Mouse (Mus musculus) ES-E14 (cell line): ENCODE data around the gene Magi2. TPM values are rescaled to one million over a fixed set of nuclear protein-coding genes. Genes with fewer than 3 reads are reported as not detected.

Experiments used
- DNase-seq: peaks from one replicate; pipeline ENCODE4 v3.0.0-alpha.2; 2013; ENCODE audit warnings: low read depth, low spot score
- H3K27ac ChIP-seq: 2 replicates; pipeline ENCODE4 v1.5.1; 2012; ENCODE audit warnings: low read depth, mild to moderate bottlenecking, low read length, moderate library complexity, mixed read lengths; ENCODE audit not compliant: poor library complexity, insufficient read depth, severe bottlenecking
- H3K36me3 ChIP-seq: 2 replicates; pipeline ENCODE4 v1.6.1; 2012; ENCODE audit warnings: mild to moderate bottlenecking, low read length, moderate library complexity, mixed read lengths; ENCODE audit not compliant: control insufficient read depth, poor library complexity, insufficient read depth, severe bottlenecking
- H3K4me1 ChIP-seq, 2 experiments: fragments of 150-350 bp in 1 of 2; sonication (generic) in 1 of 2; 2 replicates each; pipeline ENCODE4 v1.6.1; 2012; ENCODE audit warnings: low read length in 2 of 2, mild to moderate bottlenecking in 1 of 2, mixed read lengths in 1 of 2; ENCODE audit not compliant: control insufficient read depth in 2 of 2, insufficient read depth in 2 of 2, poor library complexity in 1 of 2
- H3K4me3 ChIP-seq, 2 experiments: fragments of 150-350 bp in 1 of 2; sonication (generic) in 1 of 2; 2 replicates each; pipeline ENCODE4 v1.5.1; 2012; ENCODE audit warnings: low read length in 2 of 2, low read depth in 1 of 2, mild to moderate bottlenecking in 1 of 2, mixed read lengths in 1 of 2; ENCODE audit not compliant: insufficient read depth in 1 of 2, poor library complexity in 1 of 2, severe bottlenecking in 1 of 2
- H3K9ac ChIP-seq: 2 replicates; pipeline ENCODE4 v1.6.1; 2012; ENCODE audit warnings: low read depth, mild to moderate bottlenecking, low read length, mixed read lengths; ENCODE audit not compliant: poor library complexity, insufficient read depth, severe bottlenecking
- H3K9me3 ChIP-seq: fragments of 150-350 bp; sonication (generic); 2 replicates; pipeline ENCODE4 v1.6.1; 2012; ENCODE audit warnings: low read depth, mild to moderate bottlenecking, low read length; ENCODE audit not compliant: control insufficient read depth, insufficient read depth
- CHD2 ChIP-seq: IDR thresholded peaks from 2 replicates; pipeline ENCODE4 v1.6.1; 2014; ENCODE audit warnings: mild to moderate bottlenecking, low read depth, low read length, inconsistent platforms
- HCFC1 ChIP-seq: IDR thresholded peaks from 2 replicates; pipeline ENCODE4 v1.6.1; 2012; ENCODE audit warnings: low read length, inconsistent platforms, borderline replicate concordance; ENCODE audit not compliant: insufficient read depth
- MAFK ChIP-seq: IDR thresholded peaks from 2 replicates; pipeline ENCODE4 v1.6.1; 2014; ENCODE audit warnings: mild to moderate bottlenecking, low read depth, low read length, inconsistent platforms; ENCODE audit not compliant: insufficient read depth
- ZC3H11A ChIP-seq: IDR thresholded peaks from 2 replicates; pipeline ENCODE4 v1.6.1; 2012; ENCODE audit warnings: low read depth, mild to moderate bottlenecking, inconsistent platforms, low read length, borderline replicate concordance
- ZNF384 ChIP-seq: IDR thresholded peaks from 2 replicates; pipeline ENCODE4 v1.6.1; 2012; ENCODE audit warnings: low read depth, low read length, inconsistent platforms
- in situ Hi-C, 2 experiments: fragments of 600-800 bp; cut with MboI; formaldehyde crosslinking; loops; one replicate each; pipeline ENCODE4 v1.15.1; 2025; ENCODE audit warnings: low sequenced_read_pairs in 2 of 2, inconsistent platforms in 1 of 2; ENCODE audit not compliant: unreplicated experiment in 2 of 2
- total RNA-seq: library from RNA; depleted of rRNA; stranded (reverse); fragments of 300-350 nt; gene quantifications from 2 replicates; pipeline ENCODE4 v1.2.3, GENCODE M21; 2012

The Magi2 gene
- total RNA-seq, 1 experiment: 0.85 TPM

- TF ChIP-seq ZC3H11A: no peak
- TF ChIP-seq ZNF384: no peak
- no peak for TF ChIP-seq MAFK
- no peak for TF ChIP-seq CHD2
- no peak for TF ChIP-seq HCFC1
- no peak overlapping the region for H3K9ac ChIP-seq
- in situ Hi-C loops: no loop called here
- H3K27ac ChIP-seq: no peak overlapping the region
- no peak for DNase-seq
- H3K9me3 ChIP-seq: no peaks in the 10 kb centered on the region
- no peaks in the 10 kb centered on the region for H3K36me3 ChIP-seq
- no peaks in the 10 kb centered on the region for H3K4me1 ChIP-seq
- no peak overlapping the region for H3K4me3 ChIP-seq
Observed at GRCm38 (mm10) chr5:20334549-20334948, 1107.7 kb downstream of the Magi2 start.

GRCm38 (mm10) chr5:20352941-20353340, 1126.1 kb downstream of the Magi2 start:
- Histone ChIP-seq H3K4me1 (no peaks in the 10 kb centered on the region), H3K27ac (no peak overlapping the region), H3K9me3 (no peaks in the 10 kb centered on the region), H3K4me3 (no peak overlapping the region), H3K9ac (no peak overlapping the region), H3K36me3 (no peaks in the 10 kb centered on the region)
- no peak for DNase-seq
- in situ Hi-C loops: no loop called here
- TF ChIP-seq ZNF384 (no peak), ZC3H11A (no peak), MAFK (no peak), CHD2 (no peak), HCFC1 (no peak)

- H3K4me3 ChIP-seq: no peak overlapping the region
- TF ChIP-seq ZC3H11A (no peak), CHD2 (no peak), ZNF384 (no peak), MAFK (no peak), HCFC1 (no peak)
- in situ Hi-C loops: no loop called here
- no peak overlapping the region for H3K9ac ChIP-seq
- no peaks in the 10 kb centered on the region for H3K9me3 ChIP-seq
- no peak overlapping the region for H3K27ac ChIP-seq
- H3K36me3 ChIP-seq: no peaks in the 10 kb centered on the region
- H3K4me1 ChIP-seq: no peaks in the 10 kb centered on the region
- DNase-seq: no peak
Observed at GRCm38 (mm10) chr5:20358437-20358836, 1131.6 kb downstream of the Magi2 start.

GRCm38 (mm10) chr5:20359021-20359420, 1132.2 kb downstream of the Magi2 start:
- no peaks in the 10 kb centered on the region for H3K9me3 ChIP-seq
- in situ Hi-C loops: no loop called here

GRCm38 (mm10) chr5:20362154-20362553, 1135.3 kb downstream of the Magi2 start:
- TF ChIP-seq MAFK: no peak
- no peak for TF ChIP-seq CHD2
- no peak for TF ChIP-seq HCFC1
- TF ChIP-seq ZC3H11A: no peak
- no peak for TF ChIP-seq ZNF384
- Histone ChIP-seq H3K27ac (no peak overlapping the region), H3K9me3 (no peaks in the 10 kb centered on the region), H3K9ac (no peak overlapping the region), H3K4me3 (no peak overlapping the region), H3K4me1 (no peaks in the 10 kb centered on the region), H3K36me3 (no peaks in the 10 kb centered on the region)
- in situ Hi-C loops: no loop called here
- no peak for DNase-seq

More at GRCm38 (mm10) chr5:20359021-20359420, 1132.2 kb downstream of the Magi2 start:
- Histone ChIP-seq H3K36me3 (no peaks in the 10 kb centered on the region), H3K9ac (no peak overlapping the region), H3K4me1 (no peaks in the 10 kb centered on the region), H3K4me3 (no peak overlapping the region), H3K27ac (no peak overlapping the region)
- DNase-seq: no peak
- no peak for TF ChIP-seq ZNF384
- no peak for TF ChIP-seq ZC3H11A
- TF ChIP-seq HCFC1: no peak
- no peak for TF ChIP-seq CHD2
- TF ChIP-seq MAFK: no peak
